Mouse (Mus musculus) lung, postnatal 0 days (tissue): Measurements from ENCODE around the gene Dcaf10. TPM values are rescaled to one million over a fixed set of nuclear protein-coding genes. Genes with fewer than 3 reads are reported as not detected.

Source experiments
- ATAC-seq: fragments of 200-750 bp; cut with Nextera tagmentation; 2 replicates; pipeline ENCODE4 v1.8.0; 2017; ENCODE audit warnings: moderate library complexity
- DNase-seq: peaks from one replicate; pipeline ENCODE4 v3.0.0-alpha.2; 2016; ENCODE audit warnings: low spot score
- H3K27ac ChIP-seq: fragments of 300-500 bp; sonication (generic); 2 replicates; pipeline ENCODE4 v1.5.1; 2014; ENCODE audit warnings: antibody characterized with exemption, mild to moderate bottlenecking, low read length, mixed read lengths
- H3K27me3 ChIP-seq: fragments of 300-500 bp; sonication (generic); replicated peaks from 2 replicates; pipeline ENCODE4 v1.6.1; 2014; ENCODE audit warnings: low read length, mixed read lengths; ENCODE audit not compliant: insufficient read depth
- H3K36me3 ChIP-seq: fragments of 300-500 bp; sonication (generic); 2 replicates; pipeline ENCODE4 v1.6.1; 2014; ENCODE audit warnings: low read length, mixed read lengths; ENCODE audit not compliant: insufficient read depth
- H3K4me1 ChIP-seq: fragments of 300-500 bp; sonication (generic); 2 replicates; pipeline ENCODE4 v1.6.1; 2014; ENCODE audit warnings: antibody characterized with exemption, low read depth, low read length, mixed read lengths; ENCODE audit not compliant: insufficient read depth
- H3K4me2 ChIP-seq: fragments of 300-500 bp; sonication (generic); replicated peaks from 2 replicates; pipeline ENCODE4 v1.6.1; 2014; ENCODE audit warnings: low read depth, mild to moderate bottlenecking, low read length, moderate library complexity, mixed read lengths
- H3K4me3 ChIP-seq: fragments of 300-500 bp; sonication (generic); 2 replicates; pipeline ENCODE4 v1.5.1; 2014; ENCODE audit warnings: low read depth, low read length
- H3K9ac ChIP-seq: fragments of 300-500 bp; sonication (generic); replicated peaks from 2 replicates; pipeline ENCODE4 v1.6.1; 2014; ENCODE audit warnings: low read depth, mild to moderate bottlenecking
- H3K9me3 ChIP-seq: fragments of 300-500 bp; sonication (generic); 2 replicates; pipeline ENCODE4 v1.6.1; 2016; ENCODE audit warnings: low read length, mixed read lengths
- CTCF ChIP-seq: IDR thresholded peaks from 2 replicates; pipeline ENCODE4 v1.5.1; 2016; ENCODE audit warnings: antibody characterized with exemption, mild to moderate bottlenecking
- EP300 ChIP-seq: IDR thresholded peaks from 2 replicates; pipeline ENCODE4 v1.6.1; 2016; ENCODE audit warnings: antibody characterized with exemption, mild to moderate bottlenecking, control low read depth
- WGBS: fragments of 180-500 bp; shearing (Covaris S2); extraction: QIAGEN DNeasy Blood & Tissue Kit; methylation state at CpG from one replicate; pipeline ENCODE4 v1.1.7; 2014; 5-methylcytosine and 5-hydroxymethylcytosine counted together
- microRNA-seq: library from miRNA; unstranded; fragments of <30 nt; microRNA quantifications from one replicate; pipeline ENCODE4, GENCODE M21; 2016
- polyA plus RNA-seq: library from polyadenylated mRNA; unstranded; fragments of >200 nt; fragmentation: Nextera tagmentation; extraction: Ambion mirVana; gene quantifications from 2 replicates; pipeline ENCODE4 v1.2.1, GENCODE M21; 2015

Gene Dcaf10
- polyA plus RNA-seq, 1 experiment from 2014 or later = 12.3 TPM

DNA sequence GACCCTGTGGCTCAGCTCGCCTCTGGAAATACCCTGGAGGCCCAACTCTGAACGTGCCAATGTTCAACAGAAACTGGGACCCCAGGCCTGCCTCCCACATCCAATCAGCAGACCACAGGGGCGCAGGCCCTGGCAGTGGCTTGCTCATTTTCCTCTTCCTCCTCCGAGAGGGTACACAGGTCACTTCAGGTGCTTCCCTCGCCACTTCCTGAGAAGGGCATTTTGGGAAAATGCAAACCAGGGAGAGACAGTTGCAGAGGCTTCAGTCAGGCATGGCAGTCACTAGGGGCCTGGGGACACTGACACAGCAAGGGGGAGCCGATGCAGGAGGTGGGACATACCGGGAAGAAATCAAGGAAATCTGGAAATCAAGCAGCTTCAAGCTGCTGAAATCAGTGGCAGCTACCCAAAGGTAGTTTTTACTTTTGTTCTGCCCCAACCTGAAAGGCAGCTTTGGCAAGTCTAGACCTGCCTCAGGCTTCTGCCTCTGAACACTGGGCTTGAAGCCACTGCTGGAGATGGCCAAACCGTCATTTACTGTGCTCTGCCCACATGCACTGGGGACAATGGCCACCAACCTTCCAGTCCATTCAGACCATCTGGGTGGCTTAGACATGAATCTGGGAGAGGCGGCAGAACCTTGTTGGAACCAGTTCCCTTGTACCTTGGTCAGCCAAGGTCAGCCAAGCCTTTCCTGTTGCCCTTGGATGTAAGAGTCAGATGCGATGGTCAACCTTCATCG is 79.8 kb downstream of the Dcaf10 start:
- 81% methylated on average over 11 of the region's 11 CpGs for WGBS
- Histone ChIP-seq H3K27ac (peak overlapping the region; percentile 20; the same call in 1 of the 2 replicates), H3K4me1 (peaks cover 3% of the 10 kb centered on the region; the same call in 1 of the 2 replicates), H3K9ac (no peak overlapping the region), H3K27me3 (no peaks in the 10 kb centered on the region), H3K4me3 (no peak overlapping the region), H3K9me3 (no peaks in the 10 kb centered on the region), H3K36me3 (no peaks in the 10 kb centered on the region), H3K4me2 (no peak overlapping the region)
- TF ChIP-seq EP300 = no peak
- no peak for TF ChIP-seq CTCF
- DNase-seq (no peak), ATAC-seq (no peak)

DNA sequence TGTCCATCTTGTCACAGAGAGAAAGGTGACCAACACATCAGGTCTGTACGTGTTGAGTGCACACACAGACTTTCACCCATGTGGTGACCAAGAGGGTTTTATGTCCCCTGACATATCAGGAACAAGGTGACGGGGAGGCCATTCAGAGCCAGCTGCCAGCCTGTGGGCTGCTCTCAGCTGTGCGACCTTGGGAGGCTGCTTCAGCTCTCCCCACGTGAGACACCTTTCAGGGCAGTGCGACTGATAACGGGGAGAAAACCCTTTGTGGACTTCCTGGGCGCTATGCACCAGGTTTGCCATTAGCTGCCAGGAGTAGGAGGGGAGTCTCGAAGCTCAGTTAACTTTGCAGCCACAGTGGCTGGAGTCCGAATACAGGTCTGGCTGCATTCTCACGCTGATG is 80.7 kb downstream of the Dcaf10 start:
- Histone ChIP-seq H3K9ac (no peak overlapping the region), H3K27me3 (no peaks in the 10 kb centered on the region), H3K4me1 (peaks cover 3% of the 10 kb centered on the region; the same call in 1 of the 2 replicates), H3K4me2 (no peak overlapping the region), H3K4me3 (no peak overlapping the region), H3K9me3 (no peaks in the 10 kb centered on the region), H3K27ac (no peak overlapping the region), H3K36me3 (no peaks in the 10 kb centered on the region)
- ATAC-seq (no peak), DNase-seq (no peak)
- 79% methylated on average over 10 of the region's 10 CpGs for WGBS
- TF ChIP-seq CTCF (no peak), EP300 (no peak)

DNA sequence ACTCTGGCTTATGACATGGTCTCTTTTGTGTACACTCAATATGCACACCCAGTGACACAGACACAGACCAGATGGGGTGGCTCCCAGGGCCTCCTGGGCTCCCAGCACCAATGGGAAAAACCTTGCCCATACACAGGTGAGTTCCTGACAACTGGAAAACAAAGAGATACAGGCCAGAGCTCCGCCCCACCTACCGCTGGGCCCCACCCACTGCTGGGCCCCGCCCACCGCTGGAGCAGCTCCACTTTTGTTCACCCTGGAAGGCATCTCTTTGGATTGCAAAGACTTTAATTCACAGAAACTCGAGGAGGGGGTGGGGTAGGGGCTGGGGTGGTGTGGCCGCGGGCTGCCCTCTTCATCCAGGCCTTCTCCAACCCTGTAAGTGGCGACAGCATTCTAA is 81.5 kb downstream of the Dcaf10 start:
- H3K4me1 ChIP-seq = peaks cover 3% of the 10 kb centered on the region; the same call in 1 of the 2 replicates
- no peak overlapping the region for H3K9ac ChIP-seq
- ATAC-seq = peak; percentile 18
- H3K27ac ChIP-seq = no peak overlapping the region
- TF ChIP-seq EP300 (no peak), CTCF (no peak)
- no peaks in the 10 kb centered on the region for H3K27me3 ChIP-seq
- no peaks in the 10 kb centered on the region for H3K9me3 ChIP-seq
- no peaks in the 10 kb centered on the region for H3K36me3 ChIP-seq
- WGBS = 36% methylated on average over 8 of the region's 8 CpGs
- H3K4me2 ChIP-seq = no peak overlapping the region
- no peak for DNase-seq
- no peak overlapping the region for H3K4me3 ChIP-seq

DNA sequence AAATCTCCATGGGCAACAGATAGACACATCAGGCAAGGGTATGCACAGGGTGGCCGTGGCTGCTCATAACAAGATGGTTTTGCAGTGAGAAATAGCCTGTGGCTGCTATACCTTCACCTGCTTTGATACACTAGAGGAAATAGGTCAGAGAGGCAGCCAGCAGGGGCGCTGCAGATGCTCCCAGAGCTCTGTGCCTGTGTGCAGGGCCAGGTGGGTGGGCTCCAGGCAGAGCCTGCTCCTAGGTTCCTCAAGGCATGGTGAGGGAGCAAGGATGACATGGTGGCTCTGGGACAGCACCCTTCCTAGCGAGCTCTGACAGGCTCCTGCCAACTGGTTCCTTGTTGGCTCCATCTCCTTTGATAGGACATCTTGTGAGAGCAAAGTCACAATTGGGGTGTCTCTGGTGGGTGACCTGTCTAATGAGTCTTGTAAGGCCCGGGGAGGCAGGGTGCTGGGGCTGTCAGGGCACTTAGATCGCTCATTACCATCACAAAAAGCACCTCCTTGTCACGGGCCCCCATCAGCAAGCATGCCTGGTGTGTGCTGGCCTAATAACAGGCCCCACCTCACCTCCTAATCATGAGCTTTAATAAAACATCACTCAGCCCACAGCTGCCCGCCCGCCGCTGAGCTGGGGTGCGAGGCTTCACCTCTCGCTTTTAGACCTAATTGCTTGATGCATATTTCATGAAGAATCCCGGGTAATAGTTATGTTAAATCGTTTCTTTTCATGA is 85.0 kb downstream of the Dcaf10 start:
- no peaks in the 10 kb centered on the region for H3K36me3 ChIP-seq
- TF ChIP-seq EP300 (no peak), CTCF (peak; percentile 65)
- no peaks in the 10 kb centered on the region for H3K9me3 ChIP-seq
- peaks cover 3% of the 10 kb centered on the region; the same call in 1 of the 2 replicates for H3K4me1 ChIP-seq
- DNase-seq = no peak
- WGBS = 73% methylated on average over 13 of the region's 13 CpGs
- ATAC-seq = no peak
- no peak overlapping the region for H3K9ac ChIP-seq
- no peak overlapping the region for H3K27ac ChIP-seq
- H3K27me3 ChIP-seq = no peaks in the 10 kb centered on the region
- no peak overlapping the region for H3K4me2 ChIP-seq
- no peak overlapping the region for H3K4me3 ChIP-seq

Small RNA genes lying within 50 kb of the gene (microRNA-seq; reads per million reads assigned to microRNA genes)
- gene Gm25692 = not detected

Other genes with a start within 250 kb of the Dcaf10 start
- 144 and 151 TPM in 2 replicates for gene Tomm5, start 234.0 kb upstream of the Dcaf10 start, polyA plus RNA-seq
- gene Frmpd1, start 157.2 kb upstream of the Dcaf10 start, polyA plus RNA-seq = 0.30 and 0.52 TPM in 2 replicates
- 12.0 and 14.8 TPM in 2 replicates for gene Trmt10b, start 45.0 kb upstream of the Dcaf10 start, polyA plus RNA-seq
- 44.5 and 45.2 TPM in 2 replicates for gene Exosc3, start 631 bp downstream of the Dcaf10 start, polyA plus RNA-seq
- gene Slc25a51, start 66.7 kb downstream of the Dcaf10 start, polyA plus RNA-seq = 59.4 and 69.4 TPM in 2 replicates
- 7.1 and 8.8 TPM in 2 replicates for gene Shb, start 190.4 kb downstream of the Dcaf10 start, polyA plus RNA-seq